Mouse (Mus musculus) limb, embryonic 11.5 days (tissue): ENCODE data around the gene Arl8b. TPM values are rescaled to one million over a fixed set of nuclear protein-coding genes. Genes with fewer than 3 reads are reported as not detected.

Source experiments
- ATAC-seq: fragments of 200-750 bp; cut with Nextera tagmentation; 2 replicates; pipeline ENCODE4 v1.8.0; 2017; ENCODE audit warnings: low read depth; ENCODE audit not compliant: insufficient number of reproducible peaks, low FRiP score, low TSS enrichment
- DNase-seq: peaks from one replicate; pipeline ENCODE4 v3.0.0-alpha.2; 2015; ENCODE audit warnings: low spot score
- H3K27ac ChIP-seq: fragments of 300-500 bp; sonication (generic); replicated peaks from 2 replicates; pipeline ENCODE4 v1.5.1; 2014; ENCODE audit warnings: low read depth, mild to moderate bottlenecking, low read length
- H3K27me3 ChIP-seq: fragments of 300-500 bp; sonication (generic); 2 replicates; pipeline ENCODE4 v1.6.1; 2014; ENCODE audit warnings: mild to moderate bottlenecking, low read length, mixed read lengths; ENCODE audit not compliant: control insufficient read depth, insufficient read depth
- H3K36me3 ChIP-seq: fragments of 300-500 bp; sonication (generic); 2 replicates; pipeline ENCODE4 v1.6.1; 2014; ENCODE audit warnings: mild to moderate bottlenecking, low read length, moderate library complexity, mixed read lengths; ENCODE audit not compliant: control insufficient read depth, insufficient read depth
- H3K4me1 ChIP-seq: fragments of 300-500 bp; sonication (generic); 2 replicates; pipeline ENCODE4 v1.6.1; 2014; ENCODE audit warnings: low read length, mixed read lengths; ENCODE audit not compliant: control insufficient read depth, insufficient read depth
- H3K4me2 ChIP-seq: fragments of 300-500 bp; sonication (generic); 2 replicates; pipeline ENCODE4 v1.6.1; 2014; ENCODE audit warnings: low read depth, mild to moderate bottlenecking, moderate library complexity; ENCODE audit not compliant: severe bottlenecking
- H3K4me3 ChIP-seq: fragments of 300-500 bp; sonication (generic); 2 replicates; pipeline ENCODE4 v1.5.1; 2014; ENCODE audit warnings: low read depth, low read length
- H3K9ac ChIP-seq: fragments of 300-500 bp; sonication (generic); 2 replicates; pipeline ENCODE4 v1.6.1; 2014; ENCODE audit warnings: mild to moderate bottlenecking, low read length
- H3K9me3 ChIP-seq: fragments of 300-500 bp; sonication (generic); 2 replicates; pipeline ENCODE4 v1.6.1; 2016; ENCODE audit warnings: low read length; ENCODE audit not compliant: control insufficient read depth
- WGBS: fragments of 180-500 bp; shearing (Covaris S2); extraction: QIAGEN DNeasy Blood & Tissue Kit; methylation state at CpG from one replicate; pipeline ENCODE4 v1.1.7; 2014; 5-methylcytosine and 5-hydroxymethylcytosine counted together
- polyA plus RNA-seq: library from polyadenylated mRNA; unstranded; fragments of >200 nt; fragmentation: Nextera tagmentation; extraction: Ambion mirVana; gene quantifications from 2 replicates; pipeline ENCODE4 v1.2.1, GENCODE M21; 2014

Gene Arl8b
- polyA plus RNA-seq = 72.2 and 73.1 TPM in 2 replicates

GRCm38 (mm10) chr6:108782526-108783183, at the start of gene Arl8b:
Gene Arl8b, plus strand, starts transcription at chr6:108783099.
- ATAC-seq (peak; percentile 95), DNase-seq (peak; percentile 97)
- Histone ChIP-seq H3K4me1 (peaks cover 7% of the 10 kb centered on the region), H3K9me3 (no peaks in the 10 kb centered on the region), H3K9ac (peak within 1 kb of the TSS; percentile 87), H3K27me3 (no peaks in the 10 kb centered on the region), H3K4me2 (peak within 1 kb of the TSS; percentile 74), H3K4me3 (peak within 1 kb of the TSS; percentile 99), H3K36me3 (no peaks in the 10 kb centered on the region), H3K27ac (peak within 1 kb of the TSS; percentile 37; the same call in 1 of the 2 replicates)
- WGBS = 11% methylated on average over 36 of the region's 36 CpGs

GRCm38 (mm10) chr6:108735910-108736750, 46.8 kb upstream of the Arl8b start:
- Histone ChIP-seq H3K4me3 (no peak overlapping the region), H3K4me1 (no peaks in the 10 kb centered on the region), H3K27ac (no peak overlapping the region), H3K36me3 (no peaks in the 10 kb centered on the region), H3K4me2 (no peak overlapping the region), H3K9ac (no peak overlapping the region), H3K9me3 (no peaks in the 10 kb centered on the region), H3K27me3 (no peaks in the 10 kb centered on the region)
- DNase-seq (peak; percentile 83), ATAC-seq (peak; percentile 41; the same call in 1 of the 2 replicates)
- WGBS = 54% methylated on average over 9 of the region's 9 CpGs

GRCm38 (mm10) chr6:108738463-108739203, 44.3 kb upstream of the Arl8b start:
- Histone ChIP-seq H3K27ac (no peak overlapping the region), H3K27me3 (no peaks in the 10 kb centered on the region), H3K4me2 (no peak overlapping the region), H3K4me3 (no peak overlapping the region), H3K4me1 (no peaks in the 10 kb centered on the region), H3K9me3 (no peaks in the 10 kb centered on the region), H3K36me3 (no peaks in the 10 kb centered on the region), H3K9ac (no peak overlapping the region)
- DNase-seq (no peak), ATAC-seq (no peak)
- WGBS = 61% methylated on average over 9 of the region's 9 CpGs

GRCm38 (mm10) chr6:108740579-108740978, 42.3 kb upstream of the Arl8b start:
- ATAC-seq = no peak
- H3K27me3 ChIP-seq = no peaks in the 10 kb centered on the region
- no peak overlapping the region for H3K27ac ChIP-seq
- no peak overlapping the region for H3K4me2 ChIP-seq
- DNase-seq = no peak
- H3K36me3 ChIP-seq = no peaks in the 10 kb centered on the region
- 71% methylated on average over 4 of the region's 4 CpGs for WGBS
- H3K4me1 ChIP-seq = no peaks in the 10 kb centered on the region
- H3K9ac ChIP-seq = no peak overlapping the region
- no peaks in the 10 kb centered on the region for H3K9me3 ChIP-seq
- no peak overlapping the region for H3K4me3 ChIP-seq

- Histone ChIP-seq H3K36me3 (no peaks in the 10 kb centered on the region), H3K27me3 (no peaks in the 10 kb centered on the region), H3K9me3 (no peaks in the 10 kb centered on the region), H3K27ac (no peak overlapping the region), H3K4me3 (no peak overlapping the region), H3K9ac (no peak overlapping the region), H3K4me2 (no peak overlapping the region), H3K4me1 (no peaks in the 10 kb centered on the region)
- 81% methylated on average over 5 of the region's 5 CpGs for WGBS
- ATAC-seq = no peak
- DNase-seq = no peak
These were observed 39.2 kb upstream of the Arl8b start for GRCm38 (mm10) chr6:108743730-108744129.

GRCm38 (mm10) chr6:108751324-108751723, 31.6 kb upstream of the Arl8b start:
- DNase-seq (no peak), ATAC-seq (no peak)
- Histone ChIP-seq H3K9me3 (no peaks in the 10 kb centered on the region), H3K4me3 (no peak overlapping the region), H3K27ac (no peak overlapping the region), H3K36me3 (no peaks in the 10 kb centered on the region), H3K4me1 (no peaks in the 10 kb centered on the region), H3K27me3 (no peaks in the 10 kb centered on the region), H3K4me2 (no peak overlapping the region), H3K9ac (no peak overlapping the region)
- 90% methylated on average over 7 of the region's 7 CpGs for WGBS

- ATAC-seq = no peak
- 58% methylated on average over 5 of the region's 5 CpGs for WGBS
These were observed 30.5 kb upstream of the Arl8b start for GRCm38 (mm10) chr6:108752395-108752794.

GRCm38 (mm10) chr6:108753536-108753935, 29.4 kb upstream of the Arl8b start:
- Histone ChIP-seq H3K4me3 (no peak overlapping the region), H3K27ac (no peak overlapping the region), H3K4me2 (no peak overlapping the region), H3K27me3 (no peaks in the 10 kb centered on the region), H3K9me3 (no peaks in the 10 kb centered on the region), H3K9ac (no peak overlapping the region), H3K36me3 (no peaks in the 10 kb centered on the region), H3K4me1 (no peaks in the 10 kb centered on the region)
- DNase-seq = no peak
- WGBS = 91% methylated on average over 1 of the region's 1 CpGs
- ATAC-seq = no peak

More at GRCm38 (mm10) chr6:108752395-108752794, 30.5 kb upstream of the Arl8b start:
- H3K27me3 ChIP-seq = no peaks in the 10 kb centered on the region
- H3K27ac ChIP-seq = no peak overlapping the region
- no peak overlapping the region for H3K4me3 ChIP-seq
- no peaks in the 10 kb centered on the region for H3K4me1 ChIP-seq
- H3K4me2 ChIP-seq = no peak overlapping the region
- H3K36me3 ChIP-seq = no peaks in the 10 kb centered on the region
- no peaks in the 10 kb centered on the region for H3K9me3 ChIP-seq
- H3K9ac ChIP-seq = no peak overlapping the region
- no peak for DNase-seq
